Mouse (Mus musculus) T-helper 1 cell (primary cell): ENCODE data around the gene Tmem98.

ENCODE experiments used
- in situ Hi-C: fragments of 300-600 bp; cut with MboI, MseI; formaldehyde crosslinking; loops from one replicate; pipeline ENCODE4 v1.15.1; 2025; ENCODE audit warnings: high pct_unique_total_duplicates

Gene Tmem98

GRCm38 (mm10) chr11:80809993-80810821 lies at the start of gene Tmem98:
Gene Tmem98 (plus strand): TSS chr11:80810175.
- in situ Hi-C loops: loop anchor here (5.0 kb wide), 3 partner anchors 43 to 113 kb away; no protein-coding TSS in a partner anchor

DNA sequence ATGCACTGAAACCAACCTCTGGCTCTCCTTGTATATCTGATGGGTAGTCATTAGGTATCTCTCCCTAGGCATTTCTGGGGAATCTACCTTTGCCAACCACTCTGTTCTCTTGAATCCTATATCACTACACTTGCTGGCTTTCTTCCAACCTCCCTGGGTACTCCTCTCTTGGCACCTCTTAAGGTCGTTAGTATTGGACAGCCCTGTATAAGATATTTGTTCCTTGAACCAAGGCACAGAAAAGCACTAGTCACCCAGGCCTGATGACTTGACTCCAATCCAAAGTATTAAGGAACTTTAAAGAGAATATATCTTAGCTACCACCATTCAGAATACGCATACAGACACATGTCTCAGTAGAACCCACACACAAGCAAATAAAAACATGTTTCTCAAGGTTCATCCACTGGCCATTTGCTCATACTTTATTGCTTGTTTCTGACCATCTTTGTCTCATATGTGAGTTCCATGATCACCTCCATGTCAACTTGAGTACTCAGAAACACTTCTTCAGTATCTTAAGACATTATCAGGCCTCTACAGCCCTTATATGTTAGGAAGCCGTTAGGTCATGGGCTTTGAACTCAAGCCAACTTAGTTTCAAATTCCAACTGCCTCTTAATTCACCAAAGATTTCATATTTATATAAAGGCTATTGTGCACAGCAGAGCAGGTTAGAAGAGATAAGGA lies 48.5 kb upstream of the Tmem98 start:
- in situ Hi-C loops: no loop called here

- in situ Hi-C loops: no loop called here
Observed at GRCm38 (mm10) chr11:80762066-80762465, 47.9 kb upstream of the Tmem98 start.

GRCm38 (mm10) chr11:80766068-80766467 lies 43.9 kb upstream of the Tmem98 start:
- in situ Hi-C loops: loop anchor here (5.0 kb wide), 1 partner anchor 41 kb away; no protein-coding TSS in a partner anchor

DNA sequence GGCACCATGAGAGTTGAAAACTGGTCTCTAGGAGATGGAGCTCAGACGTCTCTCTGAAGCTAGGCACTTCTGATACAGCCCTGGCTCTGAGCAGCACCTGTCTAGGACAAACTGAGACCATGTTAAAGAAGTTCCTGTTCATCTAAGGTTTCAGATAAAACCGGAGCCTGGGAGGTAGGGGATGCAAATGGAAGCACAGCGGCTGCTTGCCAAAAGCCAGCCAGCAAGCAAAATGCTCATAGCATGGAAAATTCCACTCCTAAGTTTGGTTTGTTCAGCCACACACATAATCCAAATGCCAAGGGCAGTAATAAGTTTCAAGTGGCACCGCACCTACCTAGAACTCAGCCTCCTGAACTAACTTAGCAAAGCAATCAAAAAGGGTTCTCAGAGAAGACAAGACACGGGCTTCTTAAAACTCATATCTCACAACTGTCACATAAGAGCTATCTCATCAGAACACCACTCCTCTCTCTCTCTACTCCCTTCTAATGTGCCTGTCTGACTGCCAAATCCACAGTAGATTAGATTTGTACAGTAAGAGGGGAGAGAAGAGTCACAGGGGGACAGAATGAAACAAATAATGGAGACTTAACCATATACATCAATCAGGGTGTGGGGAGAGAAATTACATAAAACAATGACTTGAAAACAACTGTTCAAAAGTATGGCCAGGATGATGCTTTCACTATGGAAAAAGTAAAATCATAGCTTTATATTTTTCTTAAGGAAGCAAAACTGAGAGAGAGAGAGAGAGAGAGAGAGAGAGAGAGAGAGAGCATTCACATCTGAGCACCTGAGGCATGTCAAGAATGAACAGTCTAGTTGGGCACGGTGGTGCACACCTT lies 43.3 kb upstream of the Tmem98 start:
- in situ Hi-C loops: loop anchor here (5.0 kb wide), 1 partner anchor 41 kb away; no protein-coding TSS in a partner anchor

- in situ Hi-C loops: loop anchor here (5.0 kb wide), 1 partner anchor 40 kb away; no protein-coding TSS in a partner anchor
Observed at GRCm38 (mm10) chr11:80767320-80767617, 42.7 kb upstream of the Tmem98 start.

- in situ Hi-C loops: no loop called here
Observed at GRCm38 (mm10) chr11:80771186-80771585, 38.8 kb upstream of the Tmem98 start.

GRCm38 (mm10) chr11:80771596-80772250 lies 38.3 kb upstream of the Tmem98 start:
- in situ Hi-C loops: no loop called here

DNA sequence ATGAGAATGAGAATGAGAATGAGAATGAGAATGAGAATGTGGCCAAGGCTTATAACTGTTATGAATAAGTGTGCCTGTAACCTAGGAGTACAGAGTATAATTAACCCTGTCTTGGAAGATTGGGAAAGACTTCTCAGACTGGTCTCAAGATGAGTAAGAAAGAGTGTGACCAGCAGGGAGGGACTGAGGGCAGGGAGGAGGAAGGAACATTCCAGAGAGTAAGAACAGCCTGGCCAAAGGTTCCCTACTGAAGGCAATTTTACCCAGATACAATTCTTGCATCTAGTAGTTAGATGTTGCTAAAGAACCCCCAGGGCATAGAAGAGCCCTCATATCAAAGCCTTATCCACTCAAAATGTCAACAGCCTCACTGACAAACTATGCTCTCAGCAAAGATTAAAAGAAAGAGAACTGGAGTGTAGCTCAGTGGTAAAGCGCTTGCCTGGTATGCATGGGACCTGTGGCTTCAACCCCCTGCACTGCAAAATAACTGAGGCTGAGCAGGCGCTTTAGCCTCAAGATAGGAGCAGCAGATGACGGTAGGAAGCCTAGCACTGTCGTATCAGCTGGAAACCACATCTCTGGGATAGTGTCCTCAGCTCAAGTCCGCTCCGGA lies 37.3 kb upstream of the Tmem98 start:
- in situ Hi-C loops: no loop called here

DNA sequence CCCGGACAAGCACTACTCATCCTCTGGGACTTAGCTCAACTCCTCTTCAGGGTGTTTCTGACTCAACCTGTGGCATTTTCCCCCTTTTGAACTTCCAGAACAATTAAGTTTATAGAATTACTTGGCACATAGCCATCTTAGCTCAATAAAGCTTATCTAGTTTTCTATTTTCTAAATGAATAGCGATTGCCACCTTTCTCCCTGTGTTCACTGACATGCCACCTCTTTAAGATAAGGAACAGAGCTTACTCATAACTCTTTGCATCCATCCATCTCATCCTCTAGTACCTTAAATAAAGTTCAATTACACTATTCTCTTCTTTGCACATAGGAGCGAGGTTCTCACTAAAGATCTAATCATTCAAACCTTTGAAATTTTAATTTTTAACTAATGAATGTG lies 34.4 kb upstream of the Tmem98 start:
- in situ Hi-C loops: no loop called here

GRCm38 (mm10) chr11:80777708-80778107 lies 32.3 kb upstream of the Tmem98 start:
- in situ Hi-C loops: no loop called here

DNA sequence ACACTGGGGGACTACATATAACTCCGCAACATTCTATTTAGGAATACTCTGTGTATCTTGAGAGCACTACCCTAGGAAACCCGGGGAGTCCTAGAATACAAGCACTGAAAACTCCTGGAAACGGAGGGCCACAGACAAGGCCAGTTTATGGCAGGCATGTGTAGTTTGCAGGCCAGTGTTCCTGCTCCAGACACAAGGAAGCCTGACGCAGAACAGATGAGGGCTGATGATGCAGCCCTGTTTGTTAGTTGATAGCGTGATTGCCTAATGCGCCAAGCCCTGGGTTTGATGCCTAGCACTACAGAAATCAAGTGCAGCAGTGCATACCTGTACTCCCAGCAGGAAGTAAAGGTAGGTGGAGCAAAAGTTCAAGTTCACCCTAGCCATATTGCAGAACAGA lies 31.8 kb upstream of the Tmem98 start:
- in situ Hi-C loops: no loop called here

- in situ Hi-C loops: no loop called here
Observed at GRCm38 (mm10) chr11:80778916-80779526, 31.0 kb upstream of the Tmem98 start.

GRCm38 (mm10) chr11:80779527-80780344 lies 30.2 kb upstream of the Tmem98 start, which contains the start of gene Myo1d:
Gene Myo1d (minus strand): TSS chr11:80780025.
- in situ Hi-C loops: loop anchor here (5.0 to 10.0 kb wide), 3 partner anchors 67 to 365 kb away; no protein-coding TSS in a partner anchor

- in situ Hi-C loops: loop anchor here (5.0 to 10.0 kb wide), 3 partner anchors 69 to 367 kb away; no protein-coding TSS in a partner anchor
Observed at GRCm38 (mm10) chr11:80781535-80781934, 28.4 kb upstream of the Tmem98 start.

DNA sequence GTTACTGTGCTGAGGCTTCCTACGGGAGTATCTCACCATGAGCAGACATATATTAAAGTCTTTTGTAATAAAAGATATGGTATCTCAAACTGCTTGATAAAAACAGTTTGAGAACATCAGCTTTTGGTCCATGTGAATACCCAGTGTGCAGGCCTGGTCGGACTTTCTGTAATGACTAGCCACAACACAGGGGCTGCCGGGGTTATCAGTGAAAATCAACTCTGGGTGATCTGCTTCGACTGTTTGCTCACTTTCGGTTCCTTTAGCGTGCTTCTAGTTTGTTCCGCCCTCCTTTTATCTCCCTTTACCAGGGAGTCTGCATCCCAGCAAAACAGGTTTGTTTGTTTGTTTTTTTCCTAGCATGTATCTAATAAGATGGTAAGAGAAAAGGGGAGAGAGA lies 26.5 kb upstream of the Tmem98 start:
- in situ Hi-C loops: loop anchor here (5.0 to 10.0 kb wide), 3 partner anchors 71 to 369 kb away; no protein-coding TSS in a partner anchor

DNA sequence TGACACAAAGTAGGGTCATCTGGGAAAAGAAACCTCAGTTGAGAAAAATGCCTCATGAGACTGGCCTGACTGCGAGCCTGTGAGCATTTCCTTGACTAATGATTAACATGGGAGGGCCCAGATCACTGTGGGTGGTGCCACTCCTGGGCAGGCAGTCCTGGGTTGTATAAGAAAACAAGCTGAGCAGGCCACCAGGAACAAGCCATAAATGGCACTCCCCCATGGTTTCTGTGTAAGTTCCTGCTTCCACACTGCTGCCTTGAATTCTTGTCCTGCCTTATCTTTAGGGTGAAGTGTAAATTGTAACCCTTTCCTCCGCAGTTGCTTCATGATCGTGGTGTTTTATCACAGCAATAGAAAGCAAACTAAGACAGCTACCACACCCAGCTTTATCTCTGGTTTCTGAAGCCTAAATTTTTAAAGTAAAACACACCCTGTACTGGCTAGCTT lies 25.7 kb upstream of the Tmem98 start:
- in situ Hi-C loops: loop anchor here (5.0 to 10.0 kb wide), 3 partner anchors 72 to 370 kb away; no protein-coding TSS in a partner anchor

GRCm38 (mm10) chr11:80785672-80786071 lies 24.3 kb upstream of the Tmem98 start:
- in situ Hi-C loops: loop anchor here (10.0 kb wide), 2 partner anchors 281 to 371 kb away; no protein-coding TSS in a partner anchor
